Mouse (Mus musculus): Measurements from ENCODE around the gene Snw1. TPM values are rescaled to one million over a fixed set of nuclear protein-coding genes. Genes with fewer than 3 reads are reported as not detected.

The Snw1 gene
- 22.6 and 23.0 TPM in 2 replicates for polyA plus RNA-seq (2012; rRNA removed)

GRCm38 (mm10) chr12:87471964-87472786 lies at the start of gene Snw1:
Gene Snw1 (minus strand): TSS chr12:87472274.

GRCm38 (mm10) chr12:87514016-87514415 lies 41.9 kb upstream of the Snw1 start, which contains the start of gene Gm8300:
Gene Gm8300 (plus strand): TSS chr12:87514316.

GRCm38 (mm10) chr12:87494421-87494820 lies 22.3 kb upstream of the Snw1 start, which contains the start of gene Gm5788:
Gene Gm5788 (plus strand): TSS chr12:87494721.

GRCm38 (mm10) chr12:87443700-87444122 lies 28.4 kb downstream of the Snw1 start, which contains the start of the genes Slirp and Alkbh1:
Gene Slirp (plus strand): TSS chr12:87443896.
Gene Alkbh1 (minus strand): TSS chr12:87444017.

Other genes with a start within 250 kb of the Snw1 start
- 0.09 and 0.24 TPM in 2 replicates for gene Noxred1, start 233.5 kb downstream of the Snw1 start, polyA plus RNA-seq (2012; rRNA removed)
- gene Vipas39, start 206.0 kb downstream of the Snw1 start, polyA plus RNA-seq (2012; rRNA removed), result 7.2 and 7.7 TPM in 2 replicates
- gene Ahsa1, start 205.8 kb downstream of the Snw1 start, polyA plus RNA-seq (2012; rRNA removed), result 125 and 137 TPM in 2 replicates
- 0.13 and 0.14 TPM in 2 replicates for gene Ism2, start 172.6 kb downstream of the Snw1 start, polyA plus RNA-seq (2012; rRNA removed)
- 7.8 and 9.3 TPM in 2 replicates for gene Sptlc2, start 83.9 kb downstream of the Snw1 start, polyA plus RNA-seq (2012; rRNA removed)
- gene Slirp, start 28.4 kb downstream of the Snw1 start, polyA plus RNA-seq (2012; rRNA removed), result 41.5 and 42.0 TPM in 2 replicates
- 17.0 and 17.1 TPM in 2 replicates for gene Alkbh1, start 28.3 kb downstream of the Snw1 start, polyA plus RNA-seq (2012; rRNA removed)
- not detected in 2 replicates for gene Gm5788, start 22.4 kb upstream of the Snw1 start, polyA plus RNA-seq (2012; rRNA removed)
- not detected in 2 replicates for gene Gm8300, start 42.0 kb upstream of the Snw1 start, polyA plus RNA-seq (2012; rRNA removed)
- not detected in 2 replicates for gene Oog1, start 130.4 kb upstream of the Snw1 start, polyA plus RNA-seq (2012; rRNA removed)
- not detected in 2 replicates for gene Gm4027, start 146.6 kb upstream of the Snw1 start, polyA plus RNA-seq (2012; rRNA removed)
- not detected in 2 replicates for gene Gm16381, start 172.3 kb upstream of the Snw1 start, polyA plus RNA-seq (2012; rRNA removed)